Mouse (Mus musculus) retina, embryonic 14.5 days (tissue): ENCODE measurements at regions not wholly inside any gene's neighbourhood (a gene's known extent, or its start where the extent isn't known, plus 50 kb on each side); places are given as distances from the start of the nearest gene placed in this dataset.

Source experiments
- DNase-seq: peaks from one replicate; pipeline ENCODE4 v3.0.0-alpha.2; 2015; ENCODE audit warnings: low spot score

- DNase-seq: no peak
Observed at GRCm38 (mm10) chr8:35237279-35237678, 528.3 kb upstream of the Gm19410 start.

GRCm38 (mm10) chr8:35240884-35241283, 524.7 kb upstream of the Gm19410 start:
- no peak for DNase-seq

- no peak for DNase-seq
Observed at GRCm38 (mm10) chr8:35243555-35243954, 522.0 kb upstream of the Gm19410 start.

- no peak for DNase-seq
Observed at GRCm38 (mm10) chr8:35249747-35250375, 515.7 kb upstream of the Gm19410 start.

GRCm38 (mm10) chr8:35250641-35251040, 514.9 kb upstream of the Gm19410 start:
- no peak for DNase-seq

- no peak for DNase-seq
Observed at GRCm38 (mm10) chr8:35253946-35254345, 511.6 kb upstream of the Gm19410 start.

GRCm38 (mm10) chr8:35255327-35255726, 510.3 kb upstream of the Gm19410 start:
- no peak for DNase-seq

GRCm38 (mm10) chr8:35256958-35257357, 508.6 kb upstream of the Gm19410 start:
- DNase-seq: peak; percentile 24

GRCm38 (mm10) chr8:35268221-35268620, 497.4 kb upstream of the Gm19410 start:
- no peak for DNase-seq

GRCm38 (mm10) chr8:35268986-35269385, 496.6 kb upstream of the Gm19410 start:
- DNase-seq: no peak

- DNase-seq: peak; percentile 66
Observed at GRCm38 (mm10) chr8:35275972-35276371, 489.6 kb upstream of the Gm19410 start.

GRCm38 (mm10) chr8:35276460-35276859, 489.1 kb upstream of the Gm19410 start:
- DNase-seq: peak; percentile 30

- no peak for DNase-seq
Observed at GRCm38 (mm10) chr8:35278946-35279345, 486.6 kb upstream of the Gm19410 start.

GRCm38 (mm10) chr8:35280741-35281140, 484.8 kb upstream of the Gm19410 start:
- no peak for DNase-seq

- no peak for DNase-seq
Observed at GRCm38 (mm10) chr8:35283366-35283765, 482.2 kb upstream of the Gm19410 start.

GRCm38 (mm10) chr8:35289018-35289417, 476.6 kb upstream of the Gm19410 start:
- DNase-seq: no peak

GRCm38 (mm10) chr8:35289967-35290366, 475.6 kb upstream of the Gm19410 start:
- no peak for DNase-seq

- DNase-seq: no peak
Observed at GRCm38 (mm10) chr8:35293437-35294126, 472.0 kb upstream of the Gm19410 start.

- no peak for DNase-seq
Observed at GRCm38 (mm10) chr8:35296936-35297335, 468.7 kb upstream of the Gm19410 start.

GRCm38 (mm10) chr8:35299088-35299487, 466.5 kb upstream of the Gm19410 start:
- DNase-seq: no peak

GRCm38 (mm10) chr8:35300359-35300758, 465.2 kb upstream of the Gm19410 start:
- no peak for DNase-seq

GRCm38 (mm10) chr8:35300881-35301521, 464.6 kb upstream of the Gm19410 start:
- no peak for DNase-seq

- DNase-seq: no peak
Observed at GRCm38 (mm10) chr8:35302856-35303255, 462.7 kb upstream of the Gm19410 start.
